Mouse (Mus musculus) lung, postnatal 36 days (tissue): ENCODE data around the gene Ptprn2.

Experiments used
- DNase-seq: peaks from one replicate; pipeline ENCODE4 v3.0.0; 2022; ENCODE audit warnings: mixed read lengths

Ptprn2 gene

GRCm38 (mm10) chr12:116907424-116907823 lies 421.9 kb downstream of the Ptprn2 start:
- no peak for DNase-seq

- no peak for DNase-seq
Observed at GRCm38 (mm10) chr12:116908668-116909067, 423.1 kb downstream of the Ptprn2 start.

DNA sequence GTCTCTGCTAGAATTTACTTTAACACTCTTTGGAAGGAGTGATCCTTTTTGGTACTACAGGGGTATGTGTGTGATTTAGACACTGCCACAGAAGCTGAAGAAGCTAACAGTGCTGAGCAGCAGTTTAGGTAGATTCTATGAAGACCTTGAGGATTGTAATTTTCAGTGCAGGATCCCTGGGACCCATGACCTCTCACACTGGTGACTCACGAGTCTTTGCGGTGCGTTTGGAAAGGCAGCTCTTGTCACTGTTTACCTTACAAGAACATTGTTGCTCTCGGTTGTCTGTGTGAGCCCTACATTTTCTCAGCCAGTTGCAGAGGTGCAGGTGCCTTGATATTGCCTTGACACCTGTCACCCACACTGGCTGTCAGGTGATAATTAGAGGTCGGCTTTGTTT lies 431.3 kb downstream of the Ptprn2 start:
- DNase-seq, result no peak

DNA sequence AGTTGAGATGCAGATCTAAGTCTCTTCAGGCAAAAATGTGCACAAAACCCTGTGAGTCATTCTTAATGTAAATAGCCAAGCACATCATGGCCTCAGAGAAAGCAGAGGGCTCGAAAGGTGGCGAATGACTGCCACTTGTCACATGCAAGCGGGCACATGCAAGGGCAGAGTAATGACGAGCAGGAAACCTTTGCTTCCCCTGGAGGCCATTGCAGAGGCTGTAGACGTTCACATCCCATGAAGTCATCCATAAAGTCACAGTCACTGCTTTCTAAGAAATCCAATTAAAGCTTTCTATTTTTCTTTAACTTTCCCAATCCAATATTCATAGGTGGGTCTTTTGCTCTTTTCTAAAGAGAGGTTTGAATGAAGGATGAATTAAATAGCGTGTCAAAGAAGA lies 433.7 kb downstream of the Ptprn2 start:
- DNase-seq, result no peak

DNA sequence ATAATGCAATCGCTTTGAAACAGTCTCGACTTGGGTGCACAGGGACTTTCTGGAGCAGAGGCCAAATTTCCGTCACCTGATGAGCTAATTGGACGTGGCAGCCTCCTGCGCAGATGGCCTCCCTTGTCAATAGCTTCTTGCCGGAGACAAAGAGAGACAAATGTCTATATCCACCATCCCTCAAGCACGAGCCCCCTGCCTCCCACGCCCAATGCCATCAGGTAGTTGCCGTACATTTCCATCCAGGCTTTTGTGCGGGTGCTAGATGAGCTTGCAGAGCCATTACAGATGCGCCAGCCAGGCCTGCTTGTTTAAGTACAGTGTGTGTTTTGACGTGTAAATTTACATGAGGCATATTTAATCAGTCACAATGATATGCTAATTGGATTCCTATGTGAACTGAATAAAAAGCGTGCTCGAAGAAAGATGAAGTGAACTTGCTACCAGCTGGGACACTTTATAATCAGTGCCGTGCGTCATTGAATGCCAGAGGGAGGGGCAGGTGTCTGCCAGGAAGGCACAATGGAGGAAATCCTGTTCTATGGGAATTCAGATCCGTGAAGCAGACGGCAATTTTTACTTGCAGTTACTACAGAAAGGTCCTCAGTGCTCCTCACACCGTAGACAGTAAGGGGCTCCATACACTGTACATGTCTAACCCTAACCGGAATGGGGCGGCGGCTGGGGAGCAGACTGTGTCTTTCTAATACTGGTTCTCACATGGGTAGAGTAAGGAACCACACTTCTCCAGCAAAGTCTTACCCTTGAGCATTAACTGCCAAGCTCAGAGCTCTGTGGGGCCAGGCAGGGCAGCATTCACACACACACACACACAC lies 434.4 kb downstream of the Ptprn2 start:
- DNase-seq, result no peak

DNA sequence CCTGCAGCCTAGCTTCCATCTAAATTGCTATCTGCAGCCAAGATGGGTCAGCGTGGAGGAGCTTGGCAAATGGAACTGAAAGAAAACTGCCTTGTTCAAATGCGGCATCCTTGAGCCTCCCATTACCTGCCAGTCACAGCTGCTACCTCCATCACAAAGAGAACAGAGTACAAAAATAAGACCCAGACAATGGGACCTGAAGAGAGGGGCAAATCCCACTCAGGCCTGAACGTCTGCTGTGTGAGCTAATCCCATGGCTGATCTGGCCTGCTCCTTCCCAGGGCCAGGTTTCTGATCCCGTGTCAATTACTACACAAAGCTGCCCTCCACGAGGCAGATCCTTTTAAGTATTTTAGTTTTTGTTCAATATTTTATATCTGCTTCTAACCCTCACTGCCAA lies 441.6 kb downstream of the Ptprn2 start:
- no peak for DNase-seq

DNA sequence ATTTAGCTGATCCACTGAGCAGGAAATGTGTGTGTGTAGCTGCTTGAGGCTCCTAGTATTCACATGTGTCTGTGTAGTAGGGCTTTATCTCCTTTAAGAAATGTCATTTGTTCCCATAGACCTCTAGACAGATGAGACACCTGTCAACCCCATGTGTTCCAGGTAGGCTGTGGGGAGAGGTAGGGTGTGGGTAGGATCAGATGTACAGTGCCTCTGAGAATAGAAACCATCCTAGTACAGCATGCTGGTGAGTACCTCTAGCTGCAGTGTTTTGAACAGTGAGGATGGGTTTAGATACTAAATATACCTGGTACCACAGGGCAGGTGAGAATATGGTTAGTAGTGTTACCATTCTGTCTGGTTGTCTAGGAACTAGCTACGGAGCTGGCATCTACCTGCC lies 442.0 kb downstream of the Ptprn2 start:
- DNase-seq, result no peak

GRCm38 (mm10) chr12:116938158-116938854 lies 452.8 kb downstream of the Ptprn2 start:
- peak; percentile 46 for DNase-seq

- DNase-seq, result no peak
Observed at GRCm38 (mm10) chr12:116943883-116944282, 458.4 kb downstream of the Ptprn2 start.

GRCm38 (mm10) chr12:116948151-116948928 lies 462.8 kb downstream of the Ptprn2 start:
- DNase-seq, result no peak

DNA sequence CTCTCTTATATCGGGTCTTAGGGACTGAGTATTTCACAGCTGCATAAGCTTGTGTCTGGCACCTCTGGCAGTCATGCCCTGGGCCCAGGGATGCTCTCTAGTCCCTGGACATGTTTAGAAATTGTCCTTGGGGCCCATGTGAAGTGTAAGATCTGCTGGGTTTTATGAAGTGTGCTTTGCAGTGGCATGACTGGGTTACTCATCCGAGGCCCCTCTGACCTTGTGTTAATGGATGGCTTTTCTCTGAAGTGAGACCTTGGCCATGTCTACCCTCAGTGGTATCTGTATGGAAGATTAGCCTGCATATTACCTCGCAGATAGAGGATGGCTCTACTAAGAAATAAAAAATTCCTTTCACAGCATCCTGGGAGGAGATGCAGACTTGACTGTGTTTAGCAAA lies 464.2 kb downstream of the Ptprn2 start:
- DNase-seq, result no peak

DNA sequence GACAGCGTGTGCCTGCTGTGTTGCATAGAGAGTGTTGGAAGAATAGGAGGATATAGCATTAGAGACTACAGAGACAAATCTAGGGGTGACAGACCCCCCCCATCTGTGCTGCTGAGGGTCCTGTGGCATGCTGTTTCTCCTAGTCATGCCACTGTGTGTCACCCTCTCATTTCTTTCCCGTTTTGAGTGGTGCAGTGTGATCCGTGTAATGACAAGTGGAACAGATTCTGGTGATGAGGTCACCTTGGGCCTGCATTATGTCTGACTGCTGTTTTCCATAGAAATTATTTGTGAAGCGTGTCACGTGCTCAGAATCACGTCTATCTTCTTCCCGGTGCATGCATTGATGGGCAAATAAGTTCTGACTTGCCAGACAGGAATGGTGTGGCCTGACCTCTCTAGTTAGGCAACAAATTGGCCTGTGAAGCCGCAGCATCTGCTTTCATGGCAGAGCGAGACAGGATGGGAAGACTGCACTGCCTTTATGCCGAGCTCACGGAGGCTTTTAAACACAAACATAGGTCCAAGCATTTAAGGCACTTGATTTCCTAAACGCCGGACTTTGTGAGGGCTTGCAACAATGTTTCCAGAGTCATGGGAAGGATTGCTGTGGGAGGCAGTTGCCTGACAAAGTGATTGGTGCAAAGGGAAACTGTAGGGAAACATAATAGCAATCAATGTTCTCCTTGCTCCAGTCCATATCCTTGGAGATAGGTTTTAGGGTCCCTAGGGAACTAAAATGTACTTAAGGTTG lies 467.1 kb downstream of the Ptprn2 start:
- no peak for DNase-seq

- no peak for DNase-seq
Observed at GRCm38 (mm10) chr12:116959164-116959563, 473.6 kb downstream of the Ptprn2 start.

DNA sequence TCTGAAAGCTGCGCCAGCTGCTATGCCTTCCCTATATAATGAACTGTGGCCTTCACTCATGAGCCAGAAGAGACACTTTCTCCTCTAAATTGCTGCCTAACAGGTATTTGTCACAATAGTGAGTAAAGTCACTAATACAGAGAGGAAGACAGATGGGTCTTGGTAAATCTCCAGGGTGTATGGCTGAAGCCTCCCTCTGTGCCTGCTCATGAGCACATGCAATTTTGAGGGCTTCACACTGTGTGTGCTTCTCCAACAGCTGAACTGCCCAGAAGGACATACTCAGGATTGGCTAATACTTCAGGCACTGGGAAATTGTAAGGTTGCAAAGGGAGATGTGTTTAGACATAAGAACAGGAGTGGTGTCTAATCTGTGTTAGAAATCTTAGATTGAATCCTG lies 478.4 kb downstream of the Ptprn2 start:
- DNase-seq, result no peak

GRCm38 (mm10) chr12:116968215-116968939 lies 482.9 kb downstream of the Ptprn2 start:
- no peak for DNase-seq

DNA sequence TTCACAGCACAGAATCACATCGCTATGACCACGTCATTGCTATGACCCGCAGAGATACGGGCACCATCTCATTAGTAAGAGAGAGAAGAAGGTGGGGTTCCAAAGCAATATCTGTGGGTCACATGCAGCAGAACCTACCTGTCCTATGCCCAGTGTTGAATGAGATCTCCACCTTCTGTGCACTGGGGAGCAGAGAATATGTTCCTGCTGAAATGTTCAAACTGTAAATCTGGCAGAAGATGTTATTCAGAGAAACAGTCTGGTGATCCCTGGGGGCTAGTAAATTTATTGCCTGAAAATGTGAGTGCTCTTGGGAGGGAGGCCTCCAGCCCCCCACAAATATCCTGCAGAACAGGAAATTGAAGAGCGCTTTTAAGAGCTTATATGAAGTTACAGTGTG lies 490.0 kb downstream of the Ptprn2 start:
- no peak for DNase-seq

- no peak for DNase-seq
Observed at GRCm38 (mm10) chr12:116976981-116977380, 491.5 kb downstream of the Ptprn2 start.

DNA sequence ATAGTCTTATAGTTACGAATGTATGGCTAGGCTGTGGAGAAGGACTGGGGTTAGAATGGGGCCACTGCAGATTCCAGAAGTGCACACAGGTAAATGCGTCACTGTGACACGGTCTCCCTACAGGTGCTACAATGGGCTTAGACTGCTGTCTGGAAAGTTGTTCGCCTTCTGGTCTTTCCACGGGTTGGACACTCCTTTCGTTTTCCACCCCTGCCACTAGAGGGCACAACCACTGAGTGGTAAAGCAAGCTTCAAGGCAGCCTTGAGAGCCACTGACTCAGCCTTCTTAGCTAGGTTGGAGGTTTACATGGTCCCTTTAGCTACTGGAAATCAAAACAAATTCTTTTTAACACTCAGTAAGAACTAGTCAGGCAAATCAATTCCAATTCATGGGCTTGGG lies 492.7 kb downstream of the Ptprn2 start:
- peak; percentile 21 for DNase-seq

DNA sequence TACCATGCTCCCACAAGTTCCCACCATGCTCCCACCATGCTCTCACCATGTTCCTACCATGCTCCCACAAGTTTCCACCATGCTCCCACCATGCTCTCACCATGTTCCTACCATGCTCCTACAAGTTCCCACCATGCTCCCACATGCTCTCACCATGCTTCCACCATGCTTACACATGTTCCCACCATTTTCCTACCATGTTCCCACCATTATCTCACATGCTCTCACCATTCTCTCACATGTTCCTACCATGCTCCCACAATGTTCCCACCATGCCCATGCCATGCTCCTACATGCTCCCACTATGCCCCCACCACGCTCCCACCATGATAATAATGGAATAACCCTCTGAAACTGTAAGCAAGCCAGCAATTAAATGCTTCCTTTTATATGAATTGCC lies 495.8 kb downstream of the Ptprn2 start:
- DNase-seq, result no peak

GRCm38 (mm10) chr12:116989144-116989543 lies 503.6 kb downstream of the Ptprn2 start:
- DNase-seq, result no peak

DNA sequence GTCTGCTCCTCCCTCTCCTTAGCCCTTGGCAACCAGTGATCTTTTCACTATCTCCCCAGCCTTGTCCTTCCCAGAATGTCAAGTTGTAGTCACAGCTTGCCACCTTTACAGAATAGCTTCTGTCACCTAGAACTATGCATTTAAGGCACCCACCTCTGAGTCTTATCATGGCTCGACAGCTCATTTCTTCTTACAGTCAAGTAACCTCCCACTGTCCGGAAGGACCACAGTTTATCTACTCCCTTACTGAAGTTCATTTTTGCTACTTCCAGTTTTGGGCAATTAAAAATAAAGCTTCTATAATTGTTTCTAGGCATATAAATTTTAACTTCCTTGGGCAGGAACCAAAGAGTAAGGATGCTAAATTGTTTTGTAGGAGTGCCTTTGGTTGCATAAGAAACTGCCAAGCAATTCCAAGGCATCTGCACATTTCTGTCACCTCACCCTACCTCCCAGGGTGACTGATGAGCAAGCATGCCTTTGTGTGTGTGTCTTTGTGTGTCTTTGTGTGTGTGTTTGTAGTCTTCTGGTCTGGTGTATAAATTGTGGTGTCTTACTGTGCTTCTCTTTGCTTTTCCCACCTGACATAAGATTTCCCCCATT lies 516.1 kb downstream of the Ptprn2 start:
- no peak for DNase-seq
